In genomic region chr16:22505656-22506055, GRCm38 (mm10) we compare ENCODE assay signal across 8 mouse cellular contexts.
"Had no signal": no experiment of that assay in that cellular context is flagged by ENCODE, and none has a peak within 500 bp of the region (broad histone marks: within the 10 kb centered on the region; RNA-seq: fewer than 3 reads in every experiment).

No protein-coding gene starts in this region.

- H3K4me3 ChIP-seq: limb, embryonic 15.5 days; liver, embryonic 12.5 days; midbrain, embryonic 10.5 days; neural tube, embryonic 12.5 days had no signal

- H3K9me3 ChIP-seq: limb, embryonic 15.5 days; liver, embryonic 12.5 days; midbrain, embryonic 10.5 days; neural tube, embryonic 12.5 days had no signal

- H3K9ac ChIP-seq: limb, embryonic 15.5 days; liver, embryonic 12.5 days; neural tube, embryonic 12.5 days had no signal

- DNase-seq: kidney, adult 8-10 months; midbrain, embryonic 14.5 days; thymus, postnatal 4 days had no signal

- H3K27me3 ChIP-seq: limb, embryonic 15.5 days; liver, embryonic 12.5 days; neural tube, embryonic 12.5 days had no signal

- H3K4me1 ChIP-seq: midbrain, embryonic 10.5 days; neural tube, embryonic 12.5 days had no signal

- H3K36me3 ChIP-seq: limb, embryonic 15.5 days; liver, embryonic 12.5 days; midbrain, embryonic 10.5 days; neural tube, embryonic 12.5 days had no signal

- H3K27ac ChIP-seq: kidney, postnatal 0 days; limb, embryonic 15.5 days; liver, embryonic 12.5 days; midbrain, embryonic 10.5 days; neural tube, embryonic 12.5 days had no signal
